Mouse (Mus musculus): ENCODE data around the gene Ube2k. TPM values are rescaled to one million over a fixed set of nuclear protein-coding genes. Genes with fewer than 3 reads are reported as not detected.

Ube2k gene
- total RNA-seq, 2 experiments from 2014 or later: 130 to 134 TPM

- DNase-seq (ENCODE audit: extremely low spot score in 1 of 2, low spot score in 1 of 2): no peak
These were observed 76.3 kb downstream of the Ube2k start for GRCm38 (mm10) chr5:65613152-65613924.

- DNase-seq (ENCODE audit: extremely low spot score in 1 of 2, low spot score in 1 of 2): no peak
These were observed 87.3 kb downstream of the Ube2k start for GRCm38 (mm10) chr5:65624340-65624739.

- no peak for DNase-seq (ENCODE audit: extremely low spot score in 1 of 2, low spot score in 1 of 2)
These were observed 101.9 kb downstream of the Ube2k start for GRCm38 (mm10) chr5:65638896-65639295.

Other genes with a start within 250 kb of the Ube2k start
- 10 to 100 TPM; 28.5 to 29.5 TPM for gene Rfc1, start 201.6 kb upstream of the Ube2k start, total RNA-seq (2021)
- gene Klb, start 188.9 kb upstream of the Ube2k start, total RNA-seq (2021): under 1 TPM; 0.62 to 0.73 TPM
- gene Rpl9, start 145.8 kb upstream of the Ube2k start, total RNA-seq (2021): 100 to 1,000 TPM; 604 to 704 TPM
- gene Lias, start 145.7 kb upstream of the Ube2k start, total RNA-seq (2021): 10 to 100 TPM; 27.7 to 34.2 TPM
- gene Ugdh, start 101.3 kb upstream of the Ube2k start, total RNA-seq (2021): 10 to 100 TPM; 27.8 to 29.1 TPM
- gene Gm43552, start 44.4 kb upstream of the Ube2k start, total RNA-seq (2021): 1 to 10 TPM in 1 of 2 experiments, not detected in 1; 1.8 TPM
- 100 to 1,000 TPM; 158 to 162 TPM for gene Smim14, start within 50 bp of the Ube2k start, total RNA-seq (2021)
- 10 to 100 TPM; 68.3 to 78.2 TPM for gene Pds5a, start 161.0 kb downstream of the Ube2k start, total RNA-seq (2021)
- gene N4bp2, start 226.3 kb downstream of the Ube2k start, total RNA-seq (2021): 10 to 100 TPM; 11.4 to 11.5 TPM